Mouse (Mus musculus): ENCODE data around the gene Cacna2d3. TPM values are rescaled to one million over a fixed set of nuclear protein-coding genes. Genes with fewer than 3 reads are reported as not detected.

The Cacna2d3 gene
- total and polyA plus RNA-seq, 3 experiments: 0.11 TPM; not detected in 2

- no peak for DNase-seq (ENCODE audit: low spot score)
- Histone ChIP-seq H3K4me3 (ENCODE audit: low read depth, low read length) (no peak overlapping the region), H3K36me3 (replicated peaks) (no peaks in the 10 kb centered on the region), H3K27me3 (ENCODE audit: insufficient read depth, low read length) (no peaks in the 10 kb centered on the region), H3K4me1 (ENCODE audit: insufficient read depth, low read depth, low read length) (no peaks in the 10 kb centered on the region), H3K9me3 (replicated peaks) (peaks cover 34% of the 10 kb centered on the region)
- ATAC-seq (ENCODE audit: extremely low read depth, insufficient number of reproducible peaks, low FRiP score, poor library complexity, severe bottlenecking): no peak
- TF ChIP-seq GATA2 (IDR thresholded peaks at IDR 0.05; ENCODE audit: borderline replicate concordance, low read depth, low read length): no peak
- TF ChIP-seq GATA1 (IDR thresholded peaks at IDR 0.05; ENCODE audit: borderline replicate concordance, low read length): no peak
- no peak for TF ChIP-seq POLR2AphosphoS5 (IDR thresholded peaks at IDR 0.05; ENCODE audit: insufficient replicate concordance, low read depth, low read length)
- no peak for TF ChIP-seq TAL1 (conservative IDR thresholded peaks at IDR 0.05; ENCODE audit: low read depth, low read length)
Observed at GRCm38 (mm10) chr14:29305623-29306022, 416.0 kb downstream of the Cacna2d3 start.

- H3K4me1 ChIP-seq (ENCODE audit: insufficient read depth, low read depth, low read length): no peaks in the 10 kb centered on the region
- no peak for TF ChIP-seq GATA1 (IDR thresholded peaks at IDR 0.05; ENCODE audit: borderline replicate concordance, low read length)
- H3K27me3 ChIP-seq (ENCODE audit: insufficient read depth, low read length): no peaks in the 10 kb centered on the region
- no peak for ATAC-seq (ENCODE audit: extremely low read depth, insufficient number of reproducible peaks, low FRiP score, poor library complexity, severe bottlenecking)
- no peak for DNase-seq (ENCODE audit: low spot score)
- H3K9me3 ChIP-seq (replicated peaks): peaks cover 23% of the 10 kb centered on the region
- H3K4me3 ChIP-seq (ENCODE audit: low read depth, low read length): no peak overlapping the region
- no peaks in the 10 kb centered on the region for H3K36me3 ChIP-seq (replicated peaks)
Observed at GRCm38 (mm10) chr14:29296185-29296754, 425.4 kb downstream of the Cacna2d3 start.

GRCm38 (mm10) chr14:29278901-29279300 lies 442.8 kb downstream of the Cacna2d3 start:
- ATAC-seq (ENCODE audit: extremely low read depth, insufficient number of reproducible peaks, low FRiP score, poor library complexity, severe bottlenecking) (no peak), DNase-seq (ENCODE audit: low spot score) (no peak)
- H3K36me3 ChIP-seq (replicated peaks): no peaks in the 10 kb centered on the region
- no peaks in the 10 kb centered on the region for H3K27me3 ChIP-seq (ENCODE audit: insufficient read depth, low read length)
- no peaks in the 10 kb centered on the region for H3K4me1 ChIP-seq (ENCODE audit: insufficient read depth, low read depth, low read length)
- H3K9me3 ChIP-seq (replicated peaks): peaks cover 21% of the 10 kb centered on the region
- TF ChIP-seq POLR2AphosphoS5 (IDR thresholded peaks at IDR 0.05; ENCODE audit: insufficient replicate concordance, low read depth, low read length): no peak
- no peak for TF ChIP-seq GATA1 (IDR thresholded peaks at IDR 0.05; ENCODE audit: borderline replicate concordance, low read length)
- TF ChIP-seq GATA2 (IDR thresholded peaks at IDR 0.05; ENCODE audit: borderline replicate concordance, low read depth, low read length): no peak
- no peak for TF ChIP-seq TAL1 (conservative IDR thresholded peaks at IDR 0.05; ENCODE audit: low read depth, low read length)
- no peak for TF ChIP-seq CTCF (IDR thresholded peaks at IDR 0.05; ENCODE audit: low read depth, low read length)
- no peak overlapping the region for H3K4me3 ChIP-seq (ENCODE audit: low read depth, low read length)

GRCm38 (mm10) chr14:29278401-29278800 lies 443.3 kb downstream of the Cacna2d3 start:
- no peak for ATAC-seq (ENCODE audit: extremely low read depth, insufficient number of reproducible peaks, low FRiP score, poor library complexity, severe bottlenecking)
- DNase-seq (ENCODE audit: low spot score): no peak
- TF ChIP-seq CTCF (IDR thresholded peaks at IDR 0.05; ENCODE audit: low read depth, low read length) (no peak), GATA1 (IDR thresholded peaks at IDR 0.05; ENCODE audit: borderline replicate concordance, low read length) (no peak), TAL1 (conservative IDR thresholded peaks at IDR 0.05; ENCODE audit: low read depth, low read length) (no peak), GATA2 (IDR thresholded peaks at IDR 0.05; ENCODE audit: borderline replicate concordance, low read depth, low read length) (no peak)

GRCm38 (mm10) chr14:29277701-29278100 lies 444.0 kb downstream of the Cacna2d3 start:
- no peak for DNase-seq (ENCODE audit: low spot score)
- H3K27me3 ChIP-seq (ENCODE audit: insufficient read depth, low read length): no peaks in the 10 kb centered on the region
- peaks cover 18% of the 10 kb centered on the region for H3K9me3 ChIP-seq (replicated peaks)
- H3K4me3 ChIP-seq (ENCODE audit: low read depth, low read length): no peak overlapping the region
- H3K4me1 ChIP-seq (ENCODE audit: insufficient read depth, low read depth, low read length): no peaks in the 10 kb centered on the region
- TF ChIP-seq TAL1 (conservative IDR thresholded peaks at IDR 0.05; ENCODE audit: low read depth, low read length) (no peak), POLR2AphosphoS5 (IDR thresholded peaks at IDR 0.05; ENCODE audit: insufficient replicate concordance, low read depth, low read length) (no peak), GATA1 (IDR thresholded peaks at IDR 0.05; ENCODE audit: borderline replicate concordance, low read length) (no peak), GATA2 (IDR thresholded peaks at IDR 0.05; ENCODE audit: borderline replicate concordance, low read depth, low read length) (no peak)
- H3K36me3 ChIP-seq (replicated peaks): no peaks in the 10 kb centered on the region
- ATAC-seq (ENCODE audit: extremely low read depth, insufficient number of reproducible peaks, low FRiP score, poor library complexity, severe bottlenecking): no peak

More at GRCm38 (mm10) chr14:29278401-29278800, 443.3 kb downstream of the Cacna2d3 start:
- Histone ChIP-seq H3K4me3 (ENCODE audit: low read depth, low read length) (no peak overlapping the region), H3K9me3 (replicated peaks) (peaks cover 21% of the 10 kb centered on the region), H3K4me1 (ENCODE audit: insufficient read depth, low read depth, low read length) (no peaks in the 10 kb centered on the region), H3K27me3 (ENCODE audit: insufficient read depth, low read length) (no peaks in the 10 kb centered on the region), H3K36me3 (replicated peaks) (no peaks in the 10 kb centered on the region)

GRCm38 (mm10) chr14:29273890-29274289 lies 447.8 kb downstream of the Cacna2d3 start:
- no peak for DNase-seq (ENCODE audit: low spot score)
- H3K4me1 ChIP-seq (ENCODE audit: insufficient read depth, low read depth, low read length): no peaks in the 10 kb centered on the region
- no peak for ATAC-seq (ENCODE audit: extremely low read depth, insufficient number of reproducible peaks, low FRiP score, poor library complexity, severe bottlenecking)
- peaks cover 20% of the 10 kb centered on the region for H3K9me3 ChIP-seq (replicated peaks)
- TF ChIP-seq GATA1 (IDR thresholded peaks at IDR 0.05; ENCODE audit: borderline replicate concordance, low read length) (no peak), POLR2AphosphoS5 (IDR thresholded peaks at IDR 0.05; ENCODE audit: insufficient replicate concordance, low read depth, low read length) (no peak), CTCF (IDR thresholded peaks at IDR 0.05; ENCODE audit: low read depth, low read length) (no peak), TAL1 (conservative IDR thresholded peaks at IDR 0.05; ENCODE audit: low read depth, low read length) (no peak), GATA2 (IDR thresholded peaks at IDR 0.05; ENCODE audit: borderline replicate concordance, low read depth, low read length) (no peak)
- no peaks in the 10 kb centered on the region for H3K27me3 ChIP-seq (ENCODE audit: insufficient read depth, low read length)
- H3K36me3 ChIP-seq (replicated peaks): no peaks in the 10 kb centered on the region
- H3K4me3 ChIP-seq (ENCODE audit: low read depth, low read length): no peak overlapping the region

GRCm38 (mm10) chr14:29270541-29270940 lies 451.1 kb downstream of the Cacna2d3 start:
- Histone ChIP-seq H3K27me3 (ENCODE audit: insufficient read depth, low read length) (no peaks in the 10 kb centered on the region), H3K4me1 (ENCODE audit: insufficient read depth, low read depth, low read length) (no peaks in the 10 kb centered on the region), H3K9me3 (replicated peaks) (peaks cover 28% of the 10 kb centered on the region), H3K36me3 (replicated peaks) (no peaks in the 10 kb centered on the region), H3K4me3 (ENCODE audit: low read depth, low read length) (no peak overlapping the region)
- ATAC-seq (ENCODE audit: extremely low read depth, insufficient number of reproducible peaks, low FRiP score, poor library complexity, severe bottlenecking) (no peak), DNase-seq (ENCODE audit: low spot score) (no peak)
- no peak for TF ChIP-seq POLR2AphosphoS5 (IDR thresholded peaks at IDR 0.05; ENCODE audit: insufficient replicate concordance, low read depth, low read length)

Data from G1E (cell line).